Mouse (Mus musculus) lung, adult 2 months (tissue): ENCODE data around the gene Kcnd3. TPM values are rescaled to one million over a fixed set of nuclear protein-coding genes. Genes with fewer than 3 reads are reported as not detected.
A peak's percentile ranks its signal among the peaks of the same experiment; 100 is the strongest.

Experiments used
- DNase-seq: peaks from one replicate; pipeline ENCODE4 v3.0.0; 2022
- H3K4me1 ChIP-seq: fragments of 200-500 bp; 2 replicates; pipeline ENCODE4 v1.6.1; 2011; ENCODE audit warnings: low read length; ENCODE audit not compliant: control insufficient read depth, insufficient read depth
- H3K4me3 ChIP-seq: fragments of 200-500 bp; replicated peaks from 2 replicates; pipeline ENCODE3; 2011; ENCODE audit warnings: low read depth, mild to moderate bottlenecking, control low read depth, low read length; ENCODE audit errors: extremely low read depth
- CTCF ChIP-seq: fragments of 200-500 bp; IDR thresholded peaks from 2 replicates; pipeline ENCODE4 v1.5.1; 2011; ENCODE audit warnings: mild to moderate bottlenecking, low read length, control low read depth; ENCODE audit not compliant: insufficient read depth
- POLR2A ChIP-seq: fragments of 200-500 bp; IDR thresholded peaks from 2 replicates; pipeline ENCODE4 v1.6.1; 2011; ENCODE audit warnings: low read depth, mild to moderate bottlenecking, control low read depth, low read length, borderline replicate concordance; ENCODE audit errors: extremely low read depth
- WGBS: fragments of 180-500 bp; shearing (Covaris S2); methylation state at CpG from one replicate; pipeline ENCODE4 v1.1.7; 2018; 5-methylcytosine and 5-hydroxymethylcytosine counted together
- polyA plus RNA-seq: library from polyadenylated mRNA; depleted of rRNA; stranded (reverse); fragments of >200 nt; gene quantifications from 2 replicates; pipeline ENCODE4 v1.2.3, GENCODE M21; 2012

Gene Kcnd3
- polyA plus RNA-seq, 1 experiment: 1.7 TPM

GRCm38 (mm10) chr3:105623137-105623536 is 171.0 kb downstream of the Kcnd3 start:
- WGBS: 46% methylated on average over 4 of the region's 4 CpGs
- H3K4me3 ChIP-seq: no peak overlapping the region
- no peaks in the 10 kb centered on the region for H3K4me1 ChIP-seq
- no peak for DNase-seq
- TF ChIP-seq POLR2A (no peak), CTCF (no peak)

DNA sequence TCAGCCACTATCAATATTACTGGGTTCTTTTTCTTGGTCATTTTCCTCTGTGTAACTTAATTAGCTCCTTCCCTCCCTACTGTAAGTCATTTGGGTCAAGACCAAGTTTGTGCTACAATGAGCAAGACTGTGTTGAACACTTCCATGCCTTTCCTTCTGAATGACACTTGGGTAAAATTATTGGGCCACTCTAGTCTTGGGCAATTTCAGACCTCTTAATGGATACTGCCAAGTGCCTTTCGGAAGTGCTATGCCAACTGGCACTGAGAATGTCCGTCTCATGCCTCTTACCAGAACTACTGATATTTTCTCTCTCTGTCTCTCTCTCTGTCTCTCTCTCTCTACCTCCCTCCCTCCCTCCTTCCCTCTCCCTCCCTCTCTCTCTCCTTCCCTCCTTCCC is 173.8 kb downstream of the Kcnd3 start:
- TF ChIP-seq POLR2A (no peak), CTCF (no peak)
- WGBS: 52% methylated on average over 2 of the region's 2 CpGs
- no peak for DNase-seq
- Histone ChIP-seq H3K4me1 (no peaks in the 10 kb centered on the region), H3K4me3 (no peak overlapping the region)

DNA sequence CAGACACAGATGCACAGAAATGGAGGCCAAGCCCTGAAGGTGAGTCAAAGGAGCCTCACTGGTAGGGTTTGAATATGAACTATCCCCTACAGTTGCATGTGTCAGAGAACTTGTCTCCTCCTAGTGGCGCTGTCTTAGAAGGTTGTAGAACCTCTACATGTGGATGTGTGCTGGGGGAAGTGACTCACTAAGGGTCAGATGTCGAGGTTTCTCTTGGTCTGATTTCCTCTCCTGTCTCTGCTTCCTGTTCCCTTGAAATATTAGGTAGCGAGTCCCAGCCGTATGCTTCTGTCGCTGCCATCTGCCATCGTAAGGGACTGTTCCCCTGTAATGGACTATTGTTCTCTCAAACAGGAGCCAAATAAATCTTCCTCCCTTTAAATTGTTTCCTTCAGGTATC is 175.1 kb downstream of the Kcnd3 start:
- TF ChIP-seq POLR2A (no peak), CTCF (no peak)
- no peak for DNase-seq
- H3K4me3 ChIP-seq: no peak overlapping the region
- no peaks in the 10 kb centered on the region for H3K4me1 ChIP-seq
- WGBS: 43% methylated on average over 6 of the region's 6 CpGs

GRCm38 (mm10) chr3:105632296-105632695 is 180.2 kb downstream of the Kcnd3 start:
- WGBS: 44% methylated on average over 2 of the region's 2 CpGs
- TF ChIP-seq POLR2A: no peak
- TF ChIP-seq CTCF: no peak

DNA sequence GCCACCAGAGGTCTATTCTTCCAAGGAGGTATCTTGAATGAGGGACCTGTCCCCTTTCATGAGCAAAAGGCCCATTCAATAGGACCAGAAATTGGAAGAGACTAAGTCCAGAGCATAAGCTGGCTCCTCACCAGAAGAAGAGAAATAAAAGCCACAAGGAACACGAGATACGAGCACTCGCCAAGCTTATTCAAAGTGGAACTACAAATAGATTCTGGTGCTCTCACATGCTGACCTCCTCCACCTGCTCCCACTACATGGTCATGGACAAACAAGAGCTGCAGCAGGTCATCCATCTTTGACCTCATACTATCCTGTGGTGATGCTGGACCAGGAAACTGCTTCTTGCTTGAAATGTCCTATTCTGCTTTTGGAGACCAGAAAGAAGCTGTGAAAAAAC is 180.9 kb downstream of the Kcnd3 start:
- no peak for TF ChIP-seq POLR2A
- no peak for TF ChIP-seq CTCF
- no peaks in the 10 kb centered on the region for H3K4me1 ChIP-seq
- DNase-seq: no peak
- 82% methylated on average over 3 of the region's 3 CpGs for WGBS
- no peak overlapping the region for H3K4me3 ChIP-seq

More at GRCm38 (mm10) chr3:105632296-105632695, 180.2 kb downstream of the Kcnd3 start:
- DNase-seq: no peak
- Histone ChIP-seq H3K4me1 (no peaks in the 10 kb centered on the region), H3K4me3 (no peak overlapping the region)

DNA sequence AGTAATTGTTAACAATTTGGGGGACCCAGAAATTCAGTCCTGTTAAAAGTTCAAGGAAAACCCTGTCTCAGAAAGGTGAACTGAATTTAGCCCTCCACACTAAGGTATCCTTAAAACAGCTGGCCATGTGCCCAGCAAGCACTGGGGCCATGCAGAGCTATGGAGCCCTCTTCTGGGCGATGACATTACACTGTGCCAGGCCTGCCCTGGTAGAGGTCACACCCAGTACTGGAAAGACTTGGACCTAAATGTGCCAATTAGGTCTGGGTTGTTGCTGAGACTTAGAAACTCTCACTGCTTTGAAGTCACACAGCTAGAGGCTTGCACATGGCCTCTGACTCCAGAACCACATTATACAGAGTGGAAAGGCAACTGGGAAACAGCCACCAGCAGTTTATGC is 190.1 kb downstream of the Kcnd3 start:
- peak; percentile 56 for TF ChIP-seq CTCF
- no peak for TF ChIP-seq POLR2A
- peak; percentile 19 for DNase-seq
- H3K4me1 ChIP-seq: no peaks in the 10 kb centered on the region
- 20% methylated on average over 1 of the region's 1 CpGs for WGBS
- no peak overlapping the region for H3K4me3 ChIP-seq

- 73% methylated on average over 5 of the region's 5 CpGs for WGBS
- DNase-seq: no peak
- TF ChIP-seq CTCF: no peak
- no peak for TF ChIP-seq POLR2A
- Histone ChIP-seq H3K4me1 (no peaks in the 10 kb centered on the region), H3K4me3 (no peak overlapping the region)
These were observed 191.4 kb downstream of the Kcnd3 start for GRCm38 (mm10) chr3:105643566-105643965.

GRCm38 (mm10) chr3:105648889-105649567 is 196.9 kb downstream of the Kcnd3 start:
- 61% methylated on average over 8 of the region's 8 CpGs for WGBS
- Histone ChIP-seq H3K4me3 (no peak overlapping the region), H3K4me1 (no peaks in the 10 kb centered on the region)
- no peak for TF ChIP-seq CTCF
- TF ChIP-seq POLR2A: no peak
- no peak for DNase-seq

DNA sequence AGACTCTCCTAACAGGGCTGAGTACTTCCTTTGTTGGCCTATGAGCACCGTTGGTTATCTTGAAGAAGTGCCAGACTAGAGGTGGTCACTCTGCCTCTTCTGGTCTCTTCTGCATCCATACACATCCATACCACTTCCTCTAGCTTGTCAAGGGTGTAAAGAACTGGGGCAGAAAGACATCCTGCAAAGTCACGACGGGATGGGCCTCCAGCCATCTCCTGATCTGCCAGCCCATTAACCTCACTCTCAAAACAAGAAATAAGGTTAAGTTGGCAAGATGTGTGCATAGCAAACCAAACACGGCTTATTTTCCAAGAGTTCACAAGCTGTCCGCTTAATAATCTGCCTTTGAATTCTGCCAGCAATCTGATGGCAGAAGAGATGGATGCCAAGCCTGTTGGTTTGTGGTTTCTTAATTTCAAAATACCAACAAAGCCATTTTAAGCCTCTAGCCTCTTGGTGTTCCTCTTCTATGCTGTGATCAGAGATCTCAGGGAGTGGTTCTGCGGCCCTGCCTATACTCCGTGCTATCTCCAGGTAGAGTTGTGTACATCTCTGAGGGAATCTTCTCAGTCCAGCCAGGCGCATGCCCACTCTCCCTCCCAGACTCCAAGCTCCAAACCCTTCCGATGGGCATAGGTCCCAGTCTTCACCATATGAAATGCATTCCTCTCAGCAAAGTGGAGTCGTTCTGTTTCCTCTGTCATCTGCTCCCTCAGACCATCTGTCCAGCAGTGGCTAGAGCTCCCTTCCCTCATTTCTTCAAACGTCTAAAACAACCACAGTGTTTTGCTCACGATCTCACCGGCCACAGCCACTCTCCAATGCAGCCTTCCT is 201.6 kb downstream of the Kcnd3 start:
- 72% methylated on average over 13 of the region's 13 CpGs for WGBS

More for the DNA sequence above, 201.6 kb downstream of the Kcnd3 start:
- Histone ChIP-seq H3K4me1 (no peaks in the 10 kb centered on the region), H3K4me3 (no peak overlapping the region)
- TF ChIP-seq CTCF (no peak), POLR2A (no peak)
- no peak for DNase-seq
